Mouse (Mus musculus) liver, embryonic 14 days (tissue): Measurements from ENCODE around the gene Acvr2a. TPM values are rescaled to one million over a fixed set of nuclear protein-coding genes. Genes with fewer than 3 reads are reported as not detected.

Experiments
- polyA plus RNA-seq: library from polyadenylated mRNA; depleted of rRNA; stranded (reverse); fragments of >200 nt; gene quantifications from 2 replicates; pipeline ENCODE4 v1.2.3, GENCODE M21; 2012; rRNA removed

Acvr2a gene
- polyA plus RNA-seq: 1.4 and 1.5 TPM in 2 replicates

DNA sequence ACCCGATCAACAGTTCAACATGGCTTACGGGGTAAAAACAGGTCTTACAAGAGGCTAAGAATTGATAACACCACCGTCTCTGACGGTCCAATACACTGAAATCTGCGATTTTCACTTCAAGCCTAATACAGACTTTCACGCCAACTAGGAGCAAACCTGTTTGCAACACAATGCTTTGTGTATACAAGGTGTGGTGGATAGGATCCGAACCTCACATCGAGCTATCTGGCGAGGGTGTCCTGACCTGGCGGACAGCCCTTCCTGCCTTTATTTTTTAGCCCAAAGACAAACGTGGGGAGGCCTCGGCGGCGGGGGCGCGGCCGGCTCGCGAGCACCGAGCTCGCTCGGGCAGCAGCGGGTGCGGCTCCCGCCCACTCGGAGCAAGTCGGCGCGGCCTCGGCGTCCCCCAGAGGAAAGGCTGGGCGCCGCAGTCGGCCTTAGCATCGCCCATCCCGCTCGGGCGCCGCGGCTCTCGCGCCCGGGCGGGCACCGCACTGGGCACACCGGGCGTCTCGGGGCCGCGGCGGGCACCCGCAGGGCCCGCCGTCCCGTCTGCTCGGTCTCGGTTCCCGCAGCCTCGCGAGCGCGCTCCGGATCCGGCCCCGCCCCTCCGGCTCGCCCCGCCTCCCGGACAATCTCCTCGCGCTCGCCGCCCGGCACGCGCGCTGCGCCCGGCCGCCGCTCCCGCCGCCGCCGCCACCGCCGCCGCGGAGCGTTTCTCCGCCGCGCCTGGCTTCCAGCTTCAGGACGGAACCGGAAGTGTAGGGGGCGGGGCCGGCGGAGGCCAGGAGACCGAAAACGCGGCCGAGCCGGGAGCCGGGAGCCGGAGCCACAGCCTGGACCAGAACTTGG is at the start of gene Acvr2a:
Gene Acvr2a, plus strand, starts transcription at position 739 of the 852 bp plus-strand sequence.

DNA sequence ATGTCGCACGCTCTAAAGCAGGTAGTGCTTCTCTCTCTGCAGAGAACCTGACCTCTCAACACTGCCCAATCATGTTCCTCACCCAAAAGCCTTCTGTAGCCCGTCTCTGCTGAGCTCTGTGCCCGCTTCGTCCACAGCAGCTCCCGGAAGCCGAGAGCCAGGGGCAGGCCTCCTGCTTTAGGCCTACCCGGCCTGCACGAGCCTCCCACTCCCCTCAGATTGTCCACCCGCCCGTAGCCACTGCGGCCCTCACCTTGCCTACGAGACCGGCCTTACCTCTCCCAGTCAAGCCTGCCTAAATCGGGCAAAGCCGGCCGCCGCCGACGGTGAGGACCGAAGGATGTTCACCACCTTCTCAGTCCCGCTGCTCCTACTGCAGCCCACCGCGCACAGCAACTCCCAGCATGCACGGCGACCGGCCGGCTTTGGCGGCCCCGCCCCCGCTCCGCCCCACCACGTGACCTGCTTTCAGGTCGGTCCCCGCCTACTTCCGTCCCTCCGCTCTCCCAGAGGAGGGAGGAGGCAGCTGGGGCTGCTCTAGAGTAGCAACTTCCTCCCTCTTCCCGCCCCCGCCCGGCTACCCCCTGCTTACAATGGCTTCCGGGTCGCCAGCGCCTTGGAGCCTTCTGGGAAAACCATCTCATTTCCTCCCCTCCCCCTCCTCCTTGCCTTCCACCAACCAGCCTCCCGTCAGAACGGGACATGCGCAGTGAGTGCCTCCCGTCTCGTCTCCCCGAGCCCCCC is 135.1 kb downstream of the Acvr2a start, which contains the start of gene Mbd5:
Gene Mbd5, plus strand, starts transcription at position 668 of the 744 bp plus-strand sequence.

DNA sequence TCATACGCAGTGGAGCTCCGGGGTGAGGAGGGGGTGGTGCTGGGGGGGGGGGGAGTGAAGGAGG is 136.2 kb downstream of the Acvr2a start, which contains the start of gene Orc4:
Gene Orc4, minus strand, starts transcription at position 26 of the 64 bp plus-strand sequence.

Other genes with a start within 250 kb of the Acvr2a start
- gene Mbd5, start 135.4 kb downstream of the Acvr2a start, polyA plus RNA-seq: 1.9 and 2.4 TPM in 2 replicates
- 18.4 and 21.9 TPM in 2 replicates for gene Orc4, start 136.2 kb downstream of the Acvr2a start, polyA plus RNA-seq